10 mouse cellular contexts compared by ENCODE assay signal in genomic region chr6:42197710-42198109, GRCm38 (mm10). TPM values are rescaled to one million over a fixed set of nuclear protein-coding genes. Genes with fewer than 3 reads are reported as not detected.
DNase-seq lines count a peak whose midpoint lies in the region; ATAC-seq and TF ChIP-seq lines count a peak whose summit lies in the region.
"Had no signal": no experiment of that assay in that cellular context is flagged by ENCODE, and none has a peak within 500 bp of the region (broad histone marks: within the 10 kb centered on the region; RNA-seq: fewer than 3 reads in every experiment).

No protein-coding gene starts in this region.

- no peak overlapping the region for H3K4me3 ChIP-seq in forebrain, embryonic 16.5 days (replicated peaks; ENCODE audit: low read length)
- no peak overlapping the region for H3K4me3 ChIP-seq in forebrain, embryonic 10.5 days
- H3K4me3 ChIP-seq in limb, embryonic 14.5 days (replicated peaks; ENCODE audit: low read length): no peak overlapping the region
- H3K4me3 ChIP-seq in limb, embryonic 10.5 days: no peak overlapping the region
- H3K4me3 ChIP-seq in heart, embryonic 10.5 days: no peak overlapping the region
- H3K4me3 ChIP-seq: stomach, embryonic 15.5 days had no signal

- no peaks in the 10 kb centered on the region for H3K9me3 ChIP-seq in forebrain, embryonic 16.5 days (ENCODE audit: control insufficient read depth, low read length)
- H3K9me3 ChIP-seq in forebrain, embryonic 10.5 days: no peaks in the 10 kb centered on the region
- no peaks in the 10 kb centered on the region for H3K9me3 ChIP-seq in limb, embryonic 14.5 days (ENCODE audit: control insufficient read depth, low read length)
- H3K9me3 ChIP-seq in limb, embryonic 10.5 days (replicated peaks): no peaks in the 10 kb centered on the region
- H3K9me3 ChIP-seq in heart, embryonic 10.5 days: no peaks in the 10 kb centered on the region
- H3K9me3 ChIP-seq: stomach, embryonic 15.5 days had no signal

- no peaks in the 10 kb centered on the region for H3K4me1 ChIP-seq in forebrain, embryonic 16.5 days (replicated peaks; ENCODE audit: control insufficient read depth, insufficient read depth, low read length)
- no peaks in the 10 kb centered on the region for H3K4me1 ChIP-seq in forebrain, embryonic 10.5 days
- no peaks in the 10 kb centered on the region for H3K4me1 ChIP-seq in limb, embryonic 14.5 days (ENCODE audit: control insufficient read depth, insufficient read depth, low read length)
- no peaks in the 10 kb centered on the region for H3K4me1 ChIP-seq in limb, embryonic 10.5 days
- no peaks in the 10 kb centered on the region for H3K4me1 ChIP-seq in heart, embryonic 10.5 days
- H3K4me1 ChIP-seq: stomach, embryonic 15.5 days had no signal

- no peaks in the 10 kb centered on the region for H3K36me3 ChIP-seq in forebrain, embryonic 16.5 days (ENCODE audit: control insufficient read depth, insufficient read depth)
- no peaks in the 10 kb centered on the region for H3K36me3 ChIP-seq in forebrain, embryonic 10.5 days (replicated peaks)
- H3K36me3 ChIP-seq in limb, embryonic 14.5 days (ENCODE audit: control insufficient read depth, insufficient read depth, low read length): no peaks in the 10 kb centered on the region
- no peaks in the 10 kb centered on the region for H3K36me3 ChIP-seq in limb, embryonic 10.5 days
- no peaks in the 10 kb centered on the region for H3K36me3 ChIP-seq in heart, embryonic 10.5 days
- H3K36me3 ChIP-seq: stomach, embryonic 15.5 days had no signal

- H3K4me2 ChIP-seq in forebrain, embryonic 16.5 days (ENCODE audit: low read length): no peak overlapping the region
- no peak overlapping the region for H3K4me2 ChIP-seq in limb, embryonic 14.5 days (replicated peaks; ENCODE audit: low read depth, low read length, severe bottlenecking)
- H3K4me2 ChIP-seq: stomach, embryonic 15.5 days had no signal

- 39% methylated on average over 3 of the region's 3 CpGs for WGBS in forebrain, embryonic 16.5 days
- 57% methylated on average over 3 of the region's 3 CpGs for WGBS in forebrain, embryonic 10.5 days
- 29% methylated on average over 3 of the region's 3 CpGs for WGBS in limb, embryonic 14.5 days
- WGBS in limb, embryonic 10.5 days: 48% methylated on average over 3 of the region's 3 CpGs
- whole genome bisulfite sequencing in heart, embryonic 10.5 days: 30% methylated on average over 3 of the region's 3 CpGs

- TF ChIP-seq POLR2A in limb, embryonic 14.5 days (IDR thresholded peaks at IDR 0.05; ENCODE audit: borderline replicate concordance, extremely low read depth, insufficient read depth, insufficient read length): no peak

- ATAC-seq in forebrain, embryonic 16.5 days: 0 out of 2 replicates have a peak, but pooled peaks have one; percentile 38
- no peak for ATAC-seq in limb, embryonic 14.5 days (ENCODE audit: low FRiP score, low read depth)

- H3K27ac ChIP-seq in forebrain, embryonic 16.5 days (ENCODE audit: low read length): no peak overlapping the region
- H3K27ac ChIP-seq in forebrain, embryonic 10.5 days: no peak overlapping the region
- H3K27ac ChIP-seq in limb, embryonic 14.5 days (replicated peaks; ENCODE audit: low read depth, low read length): no peak overlapping the region
- no peak overlapping the region for H3K27ac ChIP-seq in limb, embryonic 10.5 days
- no peak overlapping the region for H3K27ac ChIP-seq in heart, embryonic 10.5 days
- H3K27ac ChIP-seq: stomach, embryonic 15.5 days had no signal

- DNase-seq in forebrain, embryonic 10.5 days (ENCODE audit: extremely low spot score, low spot score): no peak
- DNase-seq in limb, embryonic 14.5 days (ENCODE audit: low spot score): peak; percentile 11
- no peak for DNase-seq in limb, embryonic 10.5 days (ENCODE audit: low spot score)
- DNase-seq in CD4-positive, CD25-positive, alpha-beta regulatory T cell, adult 2 months (ENCODE audit: low read depth, low spot score): peak; percentile 45
- peak; percentile 1 for DNase-seq in forelimb bud, embryonic 11.5 days (ENCODE audit: low read depth, low spot score)
- DNase-seq in heart, embryonic 10.5 days (ENCODE audit: low spot score): no peak
- no peak for DNase-seq in cerebellum, postnatal 4 days (ENCODE audit: low spot score in 2 of 2)
- DNase-seq: heart, adult 18-20 months had no signal

- H3K9ac ChIP-seq in forebrain, embryonic 16.5 days (replicated peaks; ENCODE audit: low read depth, low read length): no peak overlapping the region
- no peak overlapping the region for H3K9ac ChIP-seq in limb, embryonic 14.5 days (ENCODE audit: low read depth, low read length, severe bottlenecking)
- H3K9ac ChIP-seq: stomach, embryonic 15.5 days had no signal

- no peaks in the 10 kb centered on the region for H3K27me3 ChIP-seq in forebrain, embryonic 16.5 days (replicated peaks; ENCODE audit: control insufficient read depth, insufficient read depth, low read length)
- no peaks in the 10 kb centered on the region for H3K27me3 ChIP-seq in forebrain, embryonic 10.5 days (ENCODE audit: poor library complexity, severe bottlenecking)
- no peaks in the 10 kb centered on the region for H3K27me3 ChIP-seq in limb, embryonic 14.5 days (ENCODE audit: control insufficient read depth, insufficient read depth, low read length)
- H3K27me3 ChIP-seq in limb, embryonic 10.5 days (ENCODE audit: low read depth, poor library complexity, severe bottlenecking): no peaks in the 10 kb centered on the region
- no peaks in the 10 kb centered on the region for H3K27me3 ChIP-seq in heart, embryonic 10.5 days (ENCODE audit: insufficient read depth, poor library complexity, severe bottlenecking)
- H3K27me3 ChIP-seq: stomach, embryonic 15.5 days had no signal

RNA-seq across cellular contexts. Expression of gene Tas2r144, which starts 17.4 kb away (rescaled TPM):
- polyA plus RNA-seq in forebrain, embryonic 16.5 days (2015; fragmentation: Nextera tagmentation; extraction: Ambion mirVana): not detected in 2 replicates
- not detected in 2 replicates for polyA plus RNA-seq in forebrain, embryonic 10.5 days (2016; fragmentation: Nextera tagmentation; extraction: Ambion mirVana)
- not detected in 2 replicates for polyA plus RNA-seq in limb, embryonic 14.5 days (2012; rRNA removed)
- not detected in 2 replicates for polyA plus RNA-seq in limb, embryonic 14.5 days (2014; fragmentation: Nextera tagmentation; extraction: Ambion mirVana)
- polyA plus RNA-seq in limb, embryonic 10.5 days (2016; fragmentation: Nextera tagmentation; extraction: Ambion mirVana): not detected in 2 replicates
- polyA plus RNA-seq in heart, embryonic 10.5 days (2016; fragmentation: Nextera tagmentation; extraction: Ambion mirVana): not detected in 2 replicates
- polyA plus RNA-seq: stomach, embryonic 15.5 days had no signal

RNA-seq across cellular contexts. Expression of gene Gstk1, which starts 48.0 kb away (rescaled TPM):
- 8.2 and 10.1 TPM in 2 replicates for polyA plus RNA-seq in forebrain, embryonic 16.5 days (2015; fragmentation: Nextera tagmentation; extraction: Ambion mirVana)
- polyA plus RNA-seq in forebrain, embryonic 10.5 days (2016; fragmentation: Nextera tagmentation; extraction: Ambion mirVana): 18.3 and 18.5 TPM in 2 replicates
- 12.2 and 16.7 TPM in 2 replicates for polyA plus RNA-seq in limb, embryonic 14.5 days (2012; rRNA removed)
- polyA plus RNA-seq in limb, embryonic 14.5 days (2014; fragmentation: Nextera tagmentation; extraction: Ambion mirVana): 17.9 and 18.6 TPM in 2 replicates
- polyA plus RNA-seq in limb, embryonic 10.5 days (2016; fragmentation: Nextera tagmentation; extraction: Ambion mirVana): 12.3 and 19.5 TPM in 2 replicates
- 9.7 and 13.8 TPM in 2 replicates for polyA plus RNA-seq in heart, embryonic 10.5 days (2016; fragmentation: Nextera tagmentation; extraction: Ambion mirVana)

RNA-seq across cellular contexts. Expression of gene Tas2r139, which starts 57.0 kb away (rescaled TPM):
- polyA plus RNA-seq in forebrain, embryonic 16.5 days (2015; fragmentation: Nextera tagmentation; extraction: Ambion mirVana): not detected in 2 replicates
- not detected in 2 replicates for polyA plus RNA-seq in forebrain, embryonic 10.5 days (2016; fragmentation: Nextera tagmentation; extraction: Ambion mirVana)
- not detected in 2 replicates for polyA plus RNA-seq in limb, embryonic 14.5 days (2012; rRNA removed)
- polyA plus RNA-seq in limb, embryonic 14.5 days (2014; fragmentation: Nextera tagmentation; extraction: Ambion mirVana): not detected in 2 replicates
- not detected in 2 replicates for polyA plus RNA-seq in limb, embryonic 10.5 days (2016; fragmentation: Nextera tagmentation; extraction: Ambion mirVana)
- not detected in 2 replicates for polyA plus RNA-seq in heart, embryonic 10.5 days (2016; fragmentation: Nextera tagmentation; extraction: Ambion mirVana)
- polyA plus RNA-seq: stomach, embryonic 15.5 days had no signal

Comparison
In these comparisons a context has a peak if more than half of its experiments do, and no peak if none do; other contexts are left out.
1. DNase-seq: peak in limb, embryonic 14.5 days (single experiment), CD4-positive, CD25-positive, alpha-beta regulatory T cell, adult 2 months (single experiment) and forelimb bud, embryonic 11.5 days (single experiment); none in forebrain, embryonic 10.5 days (single experiment), limb, embryonic 10.5 days (single experiment), heart, embryonic 10.5 days (single experiment) and cerebellum, postnatal 4 days (0 of 2).